In the genomic region with DNA sequence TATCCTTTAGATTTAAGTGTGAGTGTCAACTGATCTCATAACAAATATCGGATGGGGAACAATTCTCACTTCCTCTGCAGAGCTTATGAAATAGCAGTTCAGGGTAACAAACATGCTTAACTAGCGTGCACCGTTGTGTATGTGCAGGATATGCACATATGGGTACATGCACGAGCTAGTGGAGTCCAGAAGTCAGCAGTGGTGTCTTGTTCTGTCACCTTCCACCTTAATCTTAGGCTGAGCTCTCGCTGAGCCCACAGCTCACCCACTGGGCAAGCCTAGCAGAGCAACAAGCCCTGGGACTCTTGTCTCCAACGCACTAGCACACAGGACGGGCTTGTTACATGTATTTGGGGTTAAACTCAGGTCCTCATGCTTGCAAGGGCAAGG, we compare ENCODE assay signal across 13 mouse cellular contexts.
A peak's percentile ranks its signal among the peaks of the same experiment; 100 is the strongest.
DNase-seq lines count a peak whose midpoint lies in the region; ATAC-seq and TF ChIP-seq lines count a peak whose summit lies in the region.
"Had no signal": no experiment of that assay in that cellular context is flagged by ENCODE, and none has a peak within 500 bp of the region (broad histone marks: within the 10 kb centered on the region; RNA-seq: fewer than 3 reads in every experiment).

No protein-coding gene starts in this region.

- TF ChIP-seq POLR2A in heart, adult 2 months (IDR thresholded peaks at IDR 0.05; ENCODE audit: insufficient read depth, low read depth, low read length) = no peak

- H3K79me2 ChIP-seq in heart, adult 2 months (replicated peaks; ENCODE audit: control insufficient read depth, insufficient read depth, low read length) = no peaks in the 10 kb centered on the region

- H3K36me3 ChIP-seq in heart, embryonic 16.5 days (ENCODE audit: control insufficient read depth, insufficient read depth) = peaks cover 6% of the 10 kb centered on the region; the same call in 1 of the 2 replicates
- H3K36me3 ChIP-seq in heart, adult 2 months (ENCODE audit: control insufficient read depth, insufficient read depth, low read length) = no peaks in the 10 kb centered on the region
- H3K36me3 ChIP-seq in liver, embryonic 16.5 days (ENCODE audit: control insufficient read depth, insufficient read depth) = no peaks in the 10 kb centered on the region
- 0 out of 2 replicates have a peak, but pooled peaks cover 4% of the 10 kb centered on the region for H3K36me3 ChIP-seq in liver, embryonic 12.5 days
- no peaks in the 10 kb centered on the region for H3K36me3 ChIP-seq in intestine, embryonic 16.5 days (ENCODE audit: control insufficient read depth, insufficient read depth, low read length)
- H3K36me3 ChIP-seq: limb, embryonic 12.5 days had no signal

- DNase-seq in heart, adult 2 months = no peak
- DNase-seq in adrenal gland, postnatal 10 days = no peak
- no peak for DNase-seq in embryo, embryonic 10 days (ENCODE audit: low spot score)
- DNase-seq: adrenal gland, postnatal 25 days; heart, postnatal 36 days; right cerebral cortex, postnatal 14 days had no signal

- H3K27ac ChIP-seq in heart, embryonic 16.5 days (ENCODE audit: low read length) = peak overlapping the region; percentile 32; the same call in 1 of the 2 replicates
- no peak overlapping the region for H3K27ac ChIP-seq in heart, adult 2 months
- no peak overlapping the region for H3K27ac ChIP-seq in liver, embryonic 16.5 days (ENCODE audit: low read length)
- no peak overlapping the region for H3K27ac ChIP-seq in liver, embryonic 12.5 days
- no peak overlapping the region for H3K27ac ChIP-seq in intestine, embryonic 16.5 days (ENCODE audit: low read length)
- H3K27ac ChIP-seq: limb, embryonic 12.5 days had no signal

- no peaks in the 10 kb centered on the region for H3K27me3 ChIP-seq in heart, embryonic 16.5 days (ENCODE audit: control insufficient read depth, insufficient read depth, low read length)
- no peaks in the 10 kb centered on the region for H3K27me3 ChIP-seq in heart, adult 2 months (ENCODE audit: control insufficient read depth, insufficient read depth, low read length)
- H3K27me3 ChIP-seq in liver, embryonic 16.5 days (ENCODE audit: control insufficient read depth, insufficient read depth, low read depth, low read length) = no peaks in the 10 kb centered on the region
- no peaks in the 10 kb centered on the region for H3K27me3 ChIP-seq in liver, embryonic 12.5 days (replicated peaks)
- H3K27me3 ChIP-seq in intestine, embryonic 16.5 days (replicated peaks; ENCODE audit: control insufficient read depth, insufficient read depth, low read length) = no peaks in the 10 kb centered on the region
- H3K27me3 ChIP-seq: limb, embryonic 12.5 days had no signal

- no peak overlapping the region for H3K4me3 ChIP-seq in heart, embryonic 16.5 days (ENCODE audit: low read length)
- H3K4me3 ChIP-seq in heart, adult 2 months = no peak overlapping the region
- H3K4me3 ChIP-seq in liver, embryonic 16.5 days (ENCODE audit: low read depth, low read length) = no peak overlapping the region
- H3K4me3 ChIP-seq in liver, embryonic 12.5 days = no peak overlapping the region
- no peak overlapping the region for H3K4me3 ChIP-seq in intestine, embryonic 16.5 days (ENCODE audit: low read length)
- H3K4me3 ChIP-seq: limb, embryonic 12.5 days had no signal

- ATAC-seq in heart, embryonic 16.5 days (replicated peaks; ENCODE audit: extremely low read depth, insufficient read depth, low FRiP score) = 0 out of 2 replicates have a peak, but pooled peaks have one; percentile 32
- 0 out of 2 replicates have a peak, but pooled peaks have one; percentile 19 for ATAC-seq in liver, embryonic 16.5 days (ENCODE audit: low read depth)
- ATAC-seq in liver, embryonic 12.5 days = no peak
- 0 out of 2 replicates have a peak, but pooled peaks have one; percentile 6 for ATAC-seq in common myeloid progenitor, adult 5-6 weeks (replicated peaks; ENCODE audit: low read depth, poor library complexity, severe bottlenecking)
- peak; percentile 28; the same call in 1 of the 2 replicates for ATAC-seq in intestine, embryonic 16.5 days

- H3K9me3 ChIP-seq in heart, embryonic 16.5 days (replicated peaks; ENCODE audit: control insufficient read depth, low read length) = no peaks in the 10 kb centered on the region
- H3K9me3 ChIP-seq in liver, embryonic 16.5 days (replicated peaks; ENCODE audit: control insufficient read depth, low read length) = no peaks in the 10 kb centered on the region
- H3K9me3 ChIP-seq in liver, embryonic 12.5 days (replicated peaks) = no peaks in the 10 kb centered on the region
- no peaks in the 10 kb centered on the region for H3K9me3 ChIP-seq in intestine, embryonic 16.5 days (ENCODE audit: control insufficient read depth, low read length)
- H3K9me3 ChIP-seq: G1E; limb, embryonic 12.5 days had no signal

- no peak for TF ChIP-seq CTCF in heart, adult 2 months (IDR thresholded peaks at IDR 0.05)

- WGBS in heart, embryonic 16.5 days = 79% methylated on average over 7 of the region's 7 CpGs
- 74% methylated on average over 7 of the region's 7 CpGs for WGBS in heart, adult 2 months
- WGBS in liver, embryonic 16.5 days (ENCODE audit: insufficient replicate concordance) = 72% methylated on average over 7 of the region's 7 CpGs
- 74% methylated on average over 7 of the region's 7 CpGs for WGBS in liver, embryonic 12.5 days (ENCODE audit: insufficient replicate concordance)
- WGBS in intestine, embryonic 16.5 days = 85% methylated on average over 7 of the region's 7 CpGs

- no peak overlapping the region for H3K9ac ChIP-seq in heart, embryonic 16.5 days (ENCODE audit: low read length)
- no peak overlapping the region for H3K9ac ChIP-seq in heart, adult 2 months (ENCODE audit: low read depth, low read length)
- H3K9ac ChIP-seq in liver, embryonic 16.5 days (ENCODE audit: low read depth, low read length) = no peak overlapping the region
- H3K9ac ChIP-seq in liver, embryonic 12.5 days = no peak overlapping the region
- no peak overlapping the region for H3K9ac ChIP-seq in intestine, embryonic 16.5 days (ENCODE audit: low read depth, low read length)
- H3K9ac ChIP-seq: limb, embryonic 12.5 days had no signal

- intact Hi-C loops in heart, adult 2 months (cut with DNase I) = loop anchor here (1.0 to 2.0 kb wide), 2 partner anchors 100 to 148 kb away; a partner anchor contains a TSS

- peaks cover 4% of the 10 kb centered on the region; the same call in 1 of the 2 replicates for H3K4me1 ChIP-seq in heart, embryonic 16.5 days (ENCODE audit: control insufficient read depth, insufficient read depth, low read length)
- H3K4me1 ChIP-seq in heart, adult 2 months (ENCODE audit: control insufficient read depth, insufficient read depth, low read length) = peaks cover 4% of the 10 kb centered on the region
- no peaks in the 10 kb centered on the region for H3K4me1 ChIP-seq in liver, embryonic 16.5 days (ENCODE audit: control insufficient read depth, low read depth, low read length)
- H3K4me1 ChIP-seq in liver, embryonic 12.5 days = no peaks in the 10 kb centered on the region
- no peaks in the 10 kb centered on the region for H3K4me1 ChIP-seq in intestine, embryonic 16.5 days (ENCODE audit: control insufficient read depth, insufficient read depth, low read length)
- H3K4me1 ChIP-seq: limb, embryonic 12.5 days had no signal

- no peak for TF ChIP-seq EP300 in heart, adult 2 months (IDR thresholded peaks at IDR 0.05; ENCODE audit: insufficient read depth, low read depth, low read length)

- H3K4me2 ChIP-seq in heart, embryonic 16.5 days (ENCODE audit: low read depth, low read length) = no peak overlapping the region
- H3K4me2 ChIP-seq in liver, embryonic 16.5 days (ENCODE audit: low read depth, low read length) = no peak overlapping the region
- no peak overlapping the region for H3K4me2 ChIP-seq in liver, embryonic 12.5 days
- no peak overlapping the region for H3K4me2 ChIP-seq in intestine, embryonic 16.5 days (ENCODE audit: low read depth, low read length)
- H3K4me2 ChIP-seq: limb, embryonic 12.5 days had no signal
